Mouse (Mus musculus): ENCODE results near the gene Nhlrc3. TPM values are rescaled to one million over a fixed set of nuclear protein-coding genes. Genes with fewer than 3 reads are reported as not detected.

The Nhlrc3 gene
- polyA plus RNA-seq, 1 experiment from 2014 or later: 13.3 TPM

DNA sequence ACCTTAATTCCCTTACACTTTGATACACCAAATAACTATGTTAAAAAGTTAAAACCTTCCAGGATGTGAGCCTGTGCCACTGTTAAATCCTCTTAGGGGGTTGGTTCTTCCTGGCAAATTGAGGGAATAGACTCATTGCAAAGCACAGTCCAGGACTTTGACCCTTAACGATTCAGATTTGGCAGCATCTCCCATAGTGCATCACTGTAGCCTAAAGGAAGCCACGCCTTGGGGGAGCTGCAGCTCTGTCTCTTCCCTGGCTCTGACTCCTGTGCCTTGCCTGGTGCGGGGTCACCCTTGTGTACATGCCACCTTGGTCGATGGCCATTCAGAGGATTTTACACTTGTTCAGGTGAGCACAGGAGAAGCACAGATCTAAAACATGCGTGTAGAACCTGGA, 6.5 kb upstream of the Nhlrc3 start:
- Histone ChIP-seq H3K4me1 (peaks cover 37% of the 10 kb centered on the region), H3K4me2 (no peak overlapping the region), H3K9me3 (no peaks in the 10 kb centered on the region), H3K36me3 (replicated peaks) (peaks cover 47% of the 10 kb centered on the region), H3K27ac (no peak overlapping the region), H3K4me3 (replicated peaks) (no peak overlapping the region), H3K27me3 (no peaks in the 10 kb centered on the region), H3K9ac (no peak overlapping the region)
- no peak for ATAC-seq (ENCODE audit: low FRiP score)
- WGBS: 90% methylated on average over 5 of the region's 5 CpGs

DNA sequence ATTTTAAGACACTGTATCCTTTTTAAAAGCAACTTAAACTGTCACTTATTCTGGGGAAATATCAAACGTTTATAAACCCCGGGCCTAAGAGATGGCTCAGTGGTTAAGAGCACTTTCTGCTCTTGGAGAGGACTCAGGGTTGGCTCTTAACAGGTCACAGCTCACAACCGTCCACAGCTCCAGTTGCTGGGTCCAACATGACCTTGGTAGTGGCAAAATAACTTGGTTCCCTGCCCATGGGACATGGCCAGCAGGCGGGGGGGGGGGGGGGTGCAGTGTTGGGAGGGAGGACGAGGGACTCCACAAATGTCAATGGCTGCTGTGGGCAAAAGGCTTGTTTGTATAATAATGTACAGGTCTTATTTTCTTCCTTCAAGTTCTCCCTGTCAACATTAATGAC, 4.2 kb upstream of the Nhlrc3 start:
- Histone ChIP-seq H3K27ac (no peak overlapping the region), H3K4me3 (replicated peaks) (no peak overlapping the region), H3K27me3 (no peaks in the 10 kb centered on the region), H3K4me2 (no peak overlapping the region), H3K9ac (no peak overlapping the region), H3K9me3 (no peaks in the 10 kb centered on the region), H3K4me1 (peaks cover 40% of the 10 kb centered on the region), H3K36me3 (replicated peaks) (peaks cover 24% of the 10 kb centered on the region)
- 84% methylated on average over 4 of the region's 5 CpGs for WGBS
- ATAC-seq (ENCODE audit: low FRiP score): no peak

DNA sequence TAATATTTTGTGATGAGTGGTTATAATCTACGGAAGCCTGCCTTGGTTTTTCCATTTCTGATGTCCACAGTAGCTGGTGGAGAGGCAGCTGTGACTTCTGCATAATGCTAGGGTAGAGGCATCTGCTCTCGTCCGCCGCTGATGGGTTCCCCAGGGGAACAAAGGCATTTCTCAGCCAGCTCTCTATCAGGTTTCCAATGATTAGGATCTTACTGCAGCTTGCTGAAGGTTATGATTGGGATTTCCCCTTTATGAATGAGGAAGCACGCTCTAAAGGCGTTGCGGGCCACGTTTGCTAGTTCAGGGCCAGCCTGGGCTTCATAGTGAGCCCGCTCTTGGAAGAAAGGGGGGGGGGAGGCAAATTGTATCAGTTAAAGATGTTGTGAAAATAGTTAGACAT, 3.3 kb upstream of the Nhlrc3 start:
- ATAC-seq (ENCODE audit: low FRiP score): no peak
- WGBS: 79% methylated on average over 9 of the region's 9 CpGs
- Histone ChIP-seq H3K4me2 (peak overlapping the region; percentile 70), H3K27me3 (no peaks in the 10 kb centered on the region), H3K36me3 (replicated peaks) (peaks cover 16% of the 10 kb centered on the region), H3K4me1 (peaks cover 45% of the 10 kb centered on the region), H3K9ac (no peak overlapping the region), H3K4me3 (replicated peaks) (0 out of 2 replicates have a peak overlapping the region, but pooled peaks have one; percentile 9), H3K9me3 (no peaks in the 10 kb centered on the region), H3K27ac (no peak overlapping the region)

DNA sequence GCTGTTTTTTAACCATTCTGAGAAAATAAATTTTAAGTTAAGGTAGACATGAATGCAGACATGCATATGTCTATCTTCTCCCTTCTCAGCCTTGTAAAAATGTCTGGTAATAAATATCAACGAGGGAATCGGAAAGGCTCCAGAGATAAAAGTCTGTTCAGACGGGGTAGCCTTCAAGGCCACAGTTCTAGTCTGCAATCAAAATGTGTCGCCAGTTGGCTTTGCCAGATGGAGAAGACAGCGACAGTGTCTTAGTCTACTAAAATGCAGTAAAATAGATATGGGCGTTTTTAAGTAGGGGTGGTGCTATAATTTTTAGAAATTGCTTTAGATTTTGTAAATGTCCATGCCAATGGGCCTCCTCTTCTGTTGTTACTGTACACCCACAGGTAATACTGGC, 2.2 kb upstream of the Nhlrc3 start:
- Histone ChIP-seq H3K36me3 (replicated peaks) (peaks cover 21% of the 10 kb centered on the region), H3K9me3 (no peaks in the 10 kb centered on the region), H3K27me3 (no peaks in the 10 kb centered on the region), H3K4me2 (peak overlapping the region; percentile 70), H3K4me3 (replicated peaks) (peak overlapping the region; percentile 87), H3K27ac (no peak overlapping the region), H3K4me1 (peaks cover 45% of the 10 kb centered on the region), H3K9ac (no peak overlapping the region)
- 72% methylated on average over 6 of the region's 6 CpGs for WGBS
- no peak for ATAC-seq (ENCODE audit: low FRiP score)

DNA sequence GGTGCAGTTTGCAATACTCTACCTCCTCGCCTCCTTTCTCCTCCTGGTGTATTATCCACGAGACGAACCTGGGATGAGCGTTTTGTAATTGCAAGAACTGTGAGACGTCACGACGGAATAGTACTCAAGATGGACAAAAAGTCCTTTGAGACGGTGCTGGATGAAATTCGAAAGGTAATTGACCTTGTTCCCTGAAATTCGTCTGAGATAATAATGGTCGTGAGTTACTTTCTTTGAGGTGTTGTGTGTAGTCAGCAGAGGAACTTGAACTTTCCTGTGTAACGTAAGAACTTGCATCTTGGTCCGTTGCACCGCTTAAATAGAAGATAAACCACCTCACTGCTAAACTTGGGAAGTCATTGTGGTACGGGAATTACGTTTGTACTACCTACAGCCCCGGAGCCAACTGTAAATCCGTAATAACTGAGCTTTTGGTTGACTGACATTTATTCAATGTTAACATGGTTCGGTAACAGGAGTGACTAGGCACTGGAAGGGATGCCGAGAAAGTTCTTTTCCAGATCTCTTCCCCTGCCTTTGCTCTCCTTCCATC, 1.1 kb upstream of the Nhlrc3 start:
- under 1% methylated on average over 20 of the region's 20 CpGs for whole genome bisulfite sequencing

DNA sequence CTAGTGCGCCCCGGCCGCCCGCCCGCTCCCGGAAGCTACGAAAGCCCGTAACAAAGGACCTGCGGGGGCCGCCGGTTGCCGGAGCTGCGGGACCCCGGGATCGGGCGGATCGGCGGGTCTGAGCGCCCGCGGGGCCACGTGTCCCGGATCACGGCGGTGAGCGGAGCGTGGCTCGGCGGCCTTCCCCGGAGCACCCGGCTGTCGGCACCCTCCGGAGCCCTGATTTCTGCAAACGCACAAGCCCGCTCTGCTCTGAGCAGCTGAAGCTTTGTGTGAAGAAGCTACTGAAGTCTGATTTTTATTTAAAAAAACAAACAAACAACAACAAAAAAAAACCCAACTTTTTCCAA, 608 bp upstream of the Nhlrc3 start:
- peaks cover 17% of the 10 kb centered on the region for H3K36me3 ChIP-seq (replicated peaks)
- peaks cover 40% of the 10 kb centered on the region for H3K4me1 ChIP-seq
- H3K4me2 ChIP-seq: peak overlapping the region; percentile 70
- H3K27me3 ChIP-seq: no peaks in the 10 kb centered on the region
- H3K4me3 ChIP-seq (replicated peaks): peak overlapping the region; percentile 87
- peak; percentile 74; the same call in 1 of the 2 replicates for ATAC-seq (ENCODE audit: low FRiP score)
- H3K9me3 ChIP-seq: no peaks in the 10 kb centered on the region
- peak overlapping the region; percentile 86 for H3K9ac ChIP-seq
- under 1% methylated on average over 35 of the region's 35 CpGs for WGBS
- peak overlapping the region; percentile 85 for H3K27ac ChIP-seq

More for the DNA sequence above, 1.1 kb upstream of the Nhlrc3 start:
- peak overlapping the region; percentile 85; the same call in 1 of the 2 replicates for H3K27ac ChIP-seq
- H3K9ac ChIP-seq: peak overlapping the region; percentile 86
- H3K4me3 ChIP-seq (replicated peaks): peak overlapping the region; percentile 87
- H3K9me3 ChIP-seq: no peaks in the 10 kb centered on the region
- peaks cover 19% of the 10 kb centered on the region for H3K36me3 ChIP-seq (replicated peaks)
- H3K4me2 ChIP-seq: peak overlapping the region; percentile 70
- ATAC-seq (ENCODE audit: low FRiP score): no peak
- H3K4me1 ChIP-seq: peaks cover 45% of the 10 kb centered on the region
- no peaks in the 10 kb centered on the region for H3K27me3 ChIP-seq

DNA sequence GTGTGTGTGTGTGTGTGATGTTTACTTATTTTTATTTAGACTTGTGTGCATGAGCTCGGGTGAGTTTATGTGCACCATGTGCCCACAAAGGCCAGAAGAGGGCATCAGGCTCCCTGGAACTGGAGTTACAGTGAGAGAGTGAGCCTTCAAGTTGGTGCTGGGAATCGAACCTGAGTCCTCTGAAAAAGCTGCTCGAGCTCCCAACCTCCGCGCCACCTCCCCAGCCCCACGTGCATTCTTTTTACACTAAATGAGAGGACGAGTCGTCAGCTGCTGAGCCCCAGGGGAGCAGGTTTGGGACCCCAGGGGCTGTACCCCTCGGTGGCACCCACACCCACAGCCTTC, 459 bp downstream of the Nhlrc3 start:
- H3K4me2 ChIP-seq: peak overlapping the region; percentile 70
- H3K4me1 ChIP-seq: peaks cover 36% of the 10 kb centered on the region
- H3K4me3 ChIP-seq (replicated peaks): peak overlapping the region; percentile 87
- no peaks in the 10 kb centered on the region for H3K27me3 ChIP-seq
- H3K9me3 ChIP-seq: no peaks in the 10 kb centered on the region
- no peak for ATAC-seq (ENCODE audit: low FRiP score)
- peaks cover 18% of the 10 kb centered on the region for H3K36me3 ChIP-seq (replicated peaks)
- 6% methylated on average over 9 of the region's 9 CpGs for WGBS
- peak overlapping the region; percentile 86 for H3K9ac ChIP-seq
- H3K27ac ChIP-seq: peak overlapping the region; percentile 85

DNA sequence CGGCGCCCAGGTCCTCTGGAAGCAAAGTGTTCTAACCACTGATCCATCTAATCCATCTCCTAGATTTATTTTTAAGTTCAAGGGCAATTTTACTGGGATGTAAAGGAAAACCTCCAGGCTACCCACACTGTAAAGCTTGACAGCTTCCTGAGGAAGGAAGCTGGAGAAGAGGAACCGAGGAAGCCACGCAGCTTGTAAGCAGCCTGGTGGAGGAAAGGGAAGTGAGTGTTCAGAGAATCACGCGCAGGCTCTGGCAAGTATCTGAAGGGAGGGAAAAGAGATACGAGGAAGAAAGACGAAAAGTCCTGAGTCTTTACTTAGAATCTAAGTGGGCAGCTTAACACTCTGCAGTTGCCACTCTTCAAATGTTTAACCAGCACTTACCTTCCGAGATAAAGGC, 3.0 kb downstream of the Nhlrc3 start:
- ATAC-seq (ENCODE audit: low FRiP score): no peak
- H3K4me3 ChIP-seq (replicated peaks): no peak overlapping the region
- H3K9me3 ChIP-seq: no peaks in the 10 kb centered on the region
- peaks cover 44% of the 10 kb centered on the region for H3K36me3 ChIP-seq (replicated peaks)
- no peak overlapping the region for H3K9ac ChIP-seq
- no peak overlapping the region for H3K27ac ChIP-seq
- 86% methylated on average over 9 of the region's 9 CpGs for WGBS
- H3K4me2 ChIP-seq: no peak overlapping the region
- H3K4me1 ChIP-seq: peaks cover 12% of the 10 kb centered on the region
- H3K27me3 ChIP-seq: no peaks in the 10 kb centered on the region

DNA sequence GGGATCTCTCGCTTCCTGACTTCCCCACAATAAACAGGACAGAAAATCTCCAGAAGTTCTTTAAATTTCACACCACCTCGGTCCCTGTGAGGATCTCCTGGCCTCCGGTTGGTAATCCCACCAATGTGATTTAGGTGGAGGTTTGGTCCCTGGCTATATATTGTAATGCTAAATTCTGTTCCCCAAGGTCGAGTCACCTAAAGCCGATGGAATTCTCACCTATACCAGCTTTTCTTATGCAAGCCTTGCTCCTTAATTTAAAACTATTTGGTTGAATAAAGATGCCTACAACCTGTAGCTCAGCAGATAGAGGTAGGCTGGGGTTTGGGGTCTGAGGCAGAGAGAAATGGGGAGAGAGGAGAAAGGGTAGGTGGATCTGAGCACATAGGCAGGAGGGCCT, 5.4 kb downstream of the Nhlrc3 start:
- Histone ChIP-seq H3K9me3 (no peaks in the 10 kb centered on the region), H3K4me1 (peaks cover 7% of the 10 kb centered on the region), H3K36me3 (replicated peaks) (peaks cover 66% of the 10 kb centered on the region)

DNA sequence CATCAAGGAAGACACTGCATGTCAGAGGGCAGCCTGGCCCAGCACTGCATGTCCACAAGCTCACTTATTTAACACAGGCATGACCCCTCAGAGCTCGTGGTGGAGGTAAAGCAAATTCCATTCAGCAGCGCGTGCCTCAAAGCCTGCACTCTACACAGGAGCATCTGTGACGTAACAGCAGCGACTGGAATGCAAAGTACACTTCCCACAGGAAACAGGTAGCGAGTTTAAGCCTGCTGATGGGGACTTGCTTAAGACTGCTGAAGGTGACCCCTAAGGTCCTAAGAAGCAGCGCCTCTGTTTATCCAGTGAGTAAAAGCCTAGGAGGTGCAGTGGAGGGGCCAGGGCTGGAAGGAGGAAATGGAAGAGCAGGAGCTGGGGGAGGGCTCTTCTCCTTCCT, 8.1 kb downstream of the Nhlrc3 start:
- Histone ChIP-seq H3K36me3 (replicated peaks) (peaks cover 82% of the 10 kb centered on the region), H3K4me1 (no peaks in the 10 kb centered on the region), H3K4me2 (no peak overlapping the region), H3K27me3 (no peaks in the 10 kb centered on the region), H3K9ac (no peak overlapping the region), H3K9me3 (no peaks in the 10 kb centered on the region), H3K27ac (no peak overlapping the region), H3K4me3 (replicated peaks) (no peak overlapping the region)
- 86% methylated on average over 7 of the region's 7 CpGs for WGBS
- no peak for ATAC-seq (ENCODE audit: low FRiP score)

More for the DNA sequence above, 5.4 kb downstream of the Nhlrc3 start:
- ATAC-seq (ENCODE audit: low FRiP score): no peak
- WGBS: 86% methylated on average over 5 of the region's 5 CpGs
- H3K27ac ChIP-seq: no peak overlapping the region
- no peak overlapping the region for H3K4me2 ChIP-seq
- no peak overlapping the region for H3K9ac ChIP-seq
- H3K27me3 ChIP-seq: no peaks in the 10 kb centered on the region
- no peak overlapping the region for H3K4me3 ChIP-seq (replicated peaks)

DNA sequence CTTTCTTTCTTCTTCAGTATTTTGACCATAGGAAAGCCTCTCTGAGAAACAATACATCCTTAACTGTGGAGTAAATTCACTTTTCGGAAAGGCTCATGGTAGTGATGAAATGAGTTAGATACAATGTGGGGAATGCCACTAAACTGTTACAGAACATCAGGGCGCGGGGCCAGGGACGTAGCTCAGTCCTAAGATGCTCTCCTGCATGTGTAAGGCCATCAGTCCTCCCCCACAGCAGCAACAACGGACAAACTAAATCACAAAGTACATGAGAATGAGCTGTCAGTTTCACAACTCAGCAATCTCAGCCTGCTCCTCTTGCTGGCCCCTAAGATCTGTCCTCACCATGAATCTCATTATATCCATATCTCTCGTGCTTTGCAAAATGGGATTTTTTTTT, 8.6 kb downstream of the Nhlrc3 start:
- H3K9ac ChIP-seq: no peak overlapping the region
- H3K4me2 ChIP-seq: no peak overlapping the region
- ATAC-seq (ENCODE audit: low FRiP score): no peak
- H3K36me3 ChIP-seq (replicated peaks): peaks cover 81% of the 10 kb centered on the region
- no peaks in the 10 kb centered on the region for H3K9me3 ChIP-seq
- H3K27ac ChIP-seq: no peak overlapping the region
- no peaks in the 10 kb centered on the region for H3K27me3 ChIP-seq
- WGBS: 91% methylated on average over 6 of the region's 6 CpGs
- H3K4me3 ChIP-seq (replicated peaks): no peak overlapping the region
- no peaks in the 10 kb centered on the region for H3K4me1 ChIP-seq

DNA sequence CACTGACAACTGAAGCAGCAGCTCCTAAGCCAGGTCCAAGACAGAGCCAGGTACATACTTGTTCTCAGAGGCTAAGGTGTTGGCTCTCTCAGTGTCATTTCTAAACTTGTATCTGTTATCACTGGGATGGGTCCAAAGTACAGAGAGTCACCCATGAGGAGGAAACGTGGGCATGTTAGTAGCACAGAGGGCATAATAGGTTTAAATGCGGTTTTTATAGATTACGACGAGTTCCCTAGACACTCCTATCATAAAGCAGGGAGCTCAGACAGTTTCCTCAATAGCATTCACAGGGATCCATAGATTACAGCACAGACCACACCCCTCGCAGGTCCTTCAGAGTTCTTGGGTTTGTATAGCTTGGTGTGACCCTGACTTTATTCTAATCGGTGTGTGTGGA, 9.1 kb downstream of the Nhlrc3 start:
- H3K9me3 ChIP-seq: no peaks in the 10 kb centered on the region
- no peaks in the 10 kb centered on the region for H3K27me3 ChIP-seq
- no peak overlapping the region for H3K4me2 ChIP-seq
- H3K36me3 ChIP-seq (replicated peaks): peaks cover 86% of the 10 kb centered on the region
- H3K4me1 ChIP-seq: no peaks in the 10 kb centered on the region
- H3K4me3 ChIP-seq (replicated peaks): no peak overlapping the region
- H3K27ac ChIP-seq: no peak overlapping the region
- WGBS: 93% methylated on average over 6 of the region's 6 CpGs
- no peak for ATAC-seq (ENCODE audit: low FRiP score)
- no peak overlapping the region for H3K9ac ChIP-seq

DNA sequence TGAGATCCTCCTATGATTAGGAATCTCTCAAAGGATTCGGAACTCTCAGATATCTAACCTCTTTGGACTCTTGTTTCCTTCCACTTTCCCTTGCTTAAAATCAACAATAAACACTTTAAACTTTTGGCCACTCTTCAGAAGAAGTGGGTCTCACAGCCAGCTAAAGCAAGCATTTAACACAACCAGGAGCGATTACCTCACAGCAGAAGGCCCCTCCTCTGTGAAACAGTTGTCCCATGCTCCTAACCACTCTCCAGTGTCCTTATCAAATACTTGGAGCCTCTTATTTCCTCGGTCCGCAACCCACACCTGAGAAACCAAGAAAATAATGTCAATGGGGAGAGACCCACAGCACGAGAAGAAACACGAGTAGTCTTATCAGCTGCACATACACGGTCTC, 9.8 kb downstream of the Nhlrc3 start:
- no peaks in the 10 kb centered on the region for H3K27me3 ChIP-seq
- no peak overlapping the region for H3K27ac ChIP-seq
- no peak overlapping the region for H3K4me2 ChIP-seq
- H3K4me3 ChIP-seq (replicated peaks): no peak overlapping the region
- H3K4me1 ChIP-seq: no peaks in the 10 kb centered on the region
- 97% methylated on average over 7 of the region's 7 CpGs for WGBS
- H3K36me3 ChIP-seq (replicated peaks): peaks cover 88% of the 10 kb centered on the region
- no peak overlapping the region for H3K9ac ChIP-seq
- ATAC-seq (ENCODE audit: low FRiP score): no peak
- H3K9me3 ChIP-seq: no peaks in the 10 kb centered on the region

Measured in forebrain, embryonic 12.5 days (tissue).